Mouse (Mus musculus): Measurements from ENCODE around the gene Stk11.

GRCm38 (mm10) chr10:80173955-80174640 is 58.5 kb downstream of the Stk11 start:
- TF ChIP-seq CTCF (IDR thresholded peaks at IDR 0.05; ENCODE audit: control insufficient read depth, insufficient read depth, insufficient replicate concordance, low read depth, low read length) (no peak), POLR2A (IDR thresholded peaks at IDR 0.05; ENCODE audit: control insufficient read depth, low read depth, low read length) (no peak)
